11 mouse cellular contexts compared by ENCODE assay signal in genomic region chr19:16015191-16015968, GRCm38 (mm10). TPM values are rescaled to one million over a fixed set of nuclear protein-coding genes. Genes with fewer than 3 reads are reported as not detected.
DNase-seq lines count a peak whose midpoint lies in the region; ATAC-seq and TF ChIP-seq lines count a peak whose summit lies in the region.
"Had no signal": no experiment of that assay in that cellular context is flagged by ENCODE, and none has a peak within 500 bp of the region (broad histone marks: within the 10 kb centered on the region; RNA-seq: fewer than 3 reads in every experiment).

No protein-coding gene starts in this region.

- no peak for TF ChIP-seq CTCF in lung, adult 2 months (IDR thresholded peaks at IDR 0.05; ENCODE audit: insufficient read depth, low read length)

- H3K9ac ChIP-seq in liver, embryonic 15.5 days: no peak overlapping the region
- no peak overlapping the region for H3K9ac ChIP-seq in stomach, embryonic 15.5 days
- H3K9ac ChIP-seq: embryonic facial prominence, embryonic 15.5 days; midbrain, embryonic 12.5 days had no signal

- no peak overlapping the region for H3K4me3 ChIP-seq in lung, adult 2 months (replicated peaks; ENCODE audit: extremely low read depth, low read depth, low read length)
- no peak overlapping the region for H3K4me3 ChIP-seq in liver, embryonic 15.5 days (replicated peaks)
- H3K4me3 ChIP-seq in stomach, embryonic 15.5 days (replicated peaks): no peak overlapping the region
- H3K4me3 ChIP-seq: embryonic facial prominence, embryonic 15.5 days; midbrain, embryonic 12.5 days had no signal

- no peaks in the 10 kb centered on the region for H3K36me3 ChIP-seq in liver, embryonic 15.5 days (replicated peaks)
- H3K36me3 ChIP-seq in stomach, embryonic 15.5 days: no peaks in the 10 kb centered on the region
- H3K36me3 ChIP-seq: embryonic facial prominence, embryonic 15.5 days; midbrain, embryonic 12.5 days had no signal

- 48% methylated on average over 10 of the region's 10 CpGs for WGBS in lung, adult 2 months
- WGBS in liver, embryonic 15.5 days (ENCODE audit: insufficient replicate concordance): 21% methylated on average over 10 of the region's 10 CpGs
- 60% methylated on average over 10 of the region's 10 CpGs for WGBS in stomach, embryonic 15.5 days

- no peaks in the 10 kb centered on the region for H3K9me3 ChIP-seq in liver, embryonic 15.5 days (replicated peaks)
- no peaks in the 10 kb centered on the region for H3K9me3 ChIP-seq in stomach, embryonic 15.5 days
- H3K9me3 ChIP-seq: embryonic facial prominence, embryonic 15.5 days had no signal

- H3K4me2 ChIP-seq in liver, embryonic 15.5 days: peak overlapping the region; percentile 25; the same call in 1 of the 2 replicates
- H3K4me2 ChIP-seq in stomach, embryonic 15.5 days: no peak overlapping the region
- H3K4me2 ChIP-seq: embryonic facial prominence, embryonic 15.5 days; midbrain, embryonic 12.5 days had no signal

- DNase-seq in gastrocnemius, postnatal 14 days: peak; percentile 25
- DNase-seq in gastrocnemius, adult 8-10 months (ENCODE audit: low spot score in 2 of 2): no peak
- DNase-seq in lung, adult 18-20 months: peak; percentile 13 to 25
- DNase-seq in lung, adult 2 months: no peak
- DNase-seq: cerebellum, adult 18-20 months had no signal

- intact Hi-C loops in gastrocnemius, postnatal 14 days (cut with DNase I; ENCODE audit: low total_unique reads): no loop called here

- no peak for TF ChIP-seq POLR2A in lung, adult 2 months (IDR thresholded peaks at IDR 0.05; ENCODE audit: borderline replicate concordance, extremely low read depth, low read depth, low read length)

- no peak overlapping the region for H3K27ac ChIP-seq in liver, embryonic 15.5 days (replicated peaks)
- peak overlapping the region; percentile 11; the same call in 1 of the 2 replicates for H3K27ac ChIP-seq in stomach, embryonic 15.5 days
- H3K27ac ChIP-seq: embryonic facial prominence, embryonic 15.5 days; midbrain, embryonic 12.5 days had no signal

- no peaks in the 10 kb centered on the region for H3K27me3 ChIP-seq in liver, embryonic 15.5 days
- no peaks in the 10 kb centered on the region for H3K27me3 ChIP-seq in stomach, embryonic 15.5 days (replicated peaks)
- H3K27me3 ChIP-seq: embryonic facial prominence, embryonic 15.5 days; midbrain, embryonic 12.5 days had no signal

- H3K4me1 ChIP-seq in lung, adult 2 months (ENCODE audit: control insufficient read depth, insufficient read depth, low read length): no peaks in the 10 kb centered on the region
- H3K4me1 ChIP-seq in liver, embryonic 15.5 days (replicated peaks): no peaks in the 10 kb centered on the region
- no peaks in the 10 kb centered on the region for H3K4me1 ChIP-seq in stomach, embryonic 15.5 days
- H3K4me1 ChIP-seq: embryonic facial prominence, embryonic 15.5 days had no signal

- ATAC-seq in liver, embryonic 15.5 days (ENCODE audit: insufficient read depth): no peak
- no peak for ATAC-seq in stomach, embryonic 15.5 days (ENCODE audit: insufficient read depth, low FRiP score, low read depth)
- no peak for ATAC-seq in inflammation-experienced regulatory T-cells, adult 6 months
- no peak for ATAC-seq in erythroblast, adult 5-6 weeks (replicated peaks; ENCODE audit: low FRiP score, poor library complexity, severe bottlenecking)

RNA-seq across cellular contexts. Expression of gene Cep78, which starts 30.6 kb away (rescaled TPM):
- 1 to 10 TPM; 2.4 to 2.7 TPM for total RNA-seq in gastrocnemius, postnatal 14 days (2021)
- total RNA-seq in gastrocnemius, adult 8-10 months (2022): 1 to 10 TPM; 1.7 to 3.4 (median 3.1) TPM
- 3.0 and 3.1 TPM in 2 replicates for polyA plus RNA-seq in lung, adult 2 months (2012; rRNA removed)
- 7.3 and 7.8 TPM in 2 replicates for polyA plus RNA-seq in liver, embryonic 15.5 days (2015; fragmentation: Nextera tagmentation; extraction: Ambion mirVana)
- 19.5 and 23.2 TPM in 2 replicates for polyA plus RNA-seq in stomach, embryonic 15.5 days (2015; fragmentation: Nextera tagmentation; extraction: Ambion mirVana)
- polyA plus RNA-seq in inflammation-experienced regulatory T-cells, adult 6 months (2017; shearing (Covaris generic)): 1 to 10 TPM; 2.6 to 3.7 (median 3.0) TPM
- total RNA-seq in erythroblast, adult 5-6 weeks (2015; ENCODE audit: low replicate concordance): 2.5 and 3.1 TPM in 2 replicates
- 2.7 and 6.1 TPM in 2 replicates for total RNA-seq in erythroblast, adult 5-6 weeks (2017; ENCODE audit: low replicate concordance)

Comparison
In these comparisons a context has a peak if more than half of its experiments do, and no peak if none do; other contexts are left out.
1. DNase-seq: peak in gastrocnemius, postnatal 14 days (single experiment) and lung, adult 18-20 months (2 of 2); none in gastrocnemius, adult 8-10 months (0 of 2) and lung, adult 2 months (single experiment).